Mouse (Mus musculus): ENCODE measurements at regions not wholly inside any gene's neighbourhood (a gene's known extent, or its start where the extent isn't known, plus 50 kb on each side); places are given as distances from the start of the nearest gene placed in this dataset.

- no peak for DNase-seq
Observed at GRCm38 (mm10) chr11:19356151-19356550, 337.4 kb upstream of the Meis1 start.

GRCm38 (mm10) chr11:19369152-19369551, 350.4 kb upstream of the Meis1 start:
- DNase-seq: no peak

- peak; percentile 1 for DNase-seq
Observed at GRCm38 (mm10) chr11:19373476-19373875, 354.7 kb upstream of the Meis1 start.

GRCm38 (mm10) chr11:19380935-19381334, 362.1 kb upstream of the Meis1 start:
- DNase-seq: no peak

GRCm38 (mm10) chr11:19389136-19389535, 370.4 kb upstream of the Meis1 start:
- no peak for DNase-seq

- DNase-seq: no peak
Observed at GRCm38 (mm10) chr11:19392190-19392589, 373.4 kb upstream of the Meis1 start.

GRCm38 (mm10) chr11:19394372-19394771, 375.6 kb upstream of the Meis1 start:
- no peak for DNase-seq

- no peak for DNase-seq
Observed at GRCm38 (mm10) chr11:19400396-19400795, 381.6 kb upstream of the Meis1 start.

GRCm38 (mm10) chr11:19420143-19420542, 401.4 kb upstream of the Meis1 start:
- no peak for DNase-seq

GRCm38 (mm10) chr11:19423268-19423667, 404.5 kb upstream of the Meis1 start:
- DNase-seq: no peak

GRCm38 (mm10) chr11:19423841-19424815, 405.3 kb upstream of the Meis1 start:
- DNase-seq: no peak

GRCm38 (mm10) chr11:19427559-19427958, 408.8 kb upstream of the Meis1 start:
- no peak for DNase-seq

- no peak for DNase-seq
Observed at GRCm38 (mm10) chr11:19433680-19434619, 415.2 kb upstream of the Meis1 start.

- no peak for DNase-seq
Observed at GRCm38 (mm10) chr11:19438385-19438784, 419.6 kb upstream of the Meis1 start.

- DNase-seq: no peak
Observed at GRCm38 (mm10) chr11:19441936-19442335, 423.2 kb upstream of the Meis1 start.

GRCm38 (mm10) chr11:19455391-19456290, 436.9 kb upstream of the Meis1 start:
- no peak for DNase-seq

GRCm38 (mm10) chr11:19456577-19456976, 437.8 kb upstream of the Meis1 start:
- DNase-seq: no peak

- DNase-seq: no peak
Observed at GRCm38 (mm10) chr11:19463730-19464358, 445.1 kb upstream of the Meis1 start.

GRCm38 (mm10) chr11:19468373-19468772, 449.6 kb upstream of the Meis1 start:
- no peak for DNase-seq

- no peak for DNase-seq
Observed at GRCm38 (mm10) chr11:19468803-19469202, 450.0 kb upstream of the Meis1 start.

- DNase-seq: no peak
Observed at GRCm38 (mm10) chr11:19470648-19471341, 452.0 kb upstream of the Meis1 start.

Measured in cerebellum, adult 9-10 months (tissue).